Mouse (Mus musculus): ENCODE results near the gene Aipl1.

The Aipl1 gene

DNA sequence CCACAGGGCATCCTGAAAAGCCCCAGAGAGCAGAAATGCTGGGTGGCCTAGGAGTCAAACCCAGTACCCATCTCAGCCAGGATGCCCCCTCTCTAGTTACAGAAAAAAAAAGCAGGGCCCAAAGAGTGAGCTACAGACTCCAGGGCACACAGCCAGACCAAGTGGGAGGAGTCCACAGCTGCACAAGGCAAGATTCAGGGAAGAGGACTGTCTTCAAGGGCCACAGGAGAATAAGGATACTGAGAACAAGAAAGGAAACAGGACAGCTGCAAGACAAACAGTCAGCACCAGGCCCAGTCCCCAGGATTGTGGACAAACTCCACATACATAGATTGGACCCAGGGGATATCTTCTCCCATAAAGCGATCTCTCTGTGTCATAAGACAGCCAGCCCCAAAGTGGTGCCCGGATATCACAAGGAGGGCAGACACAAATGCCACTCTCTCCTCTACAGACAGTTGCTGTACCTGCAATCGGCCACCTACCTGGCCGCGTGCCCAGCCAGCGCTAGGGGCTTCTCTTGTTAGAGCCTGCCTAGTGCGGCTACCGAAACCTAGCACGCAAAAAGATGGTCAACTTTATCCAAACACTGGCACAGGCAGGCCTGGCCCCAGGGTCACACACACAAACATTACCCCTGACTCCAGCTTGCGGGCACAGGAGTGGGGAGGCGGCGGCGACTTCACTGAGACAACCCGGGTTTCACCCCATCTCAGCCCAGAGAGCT is 13.0 kb upstream of the Aipl1 start:
- in situ Hi-C loops (cut with MboI) = no loop called here

DNA sequence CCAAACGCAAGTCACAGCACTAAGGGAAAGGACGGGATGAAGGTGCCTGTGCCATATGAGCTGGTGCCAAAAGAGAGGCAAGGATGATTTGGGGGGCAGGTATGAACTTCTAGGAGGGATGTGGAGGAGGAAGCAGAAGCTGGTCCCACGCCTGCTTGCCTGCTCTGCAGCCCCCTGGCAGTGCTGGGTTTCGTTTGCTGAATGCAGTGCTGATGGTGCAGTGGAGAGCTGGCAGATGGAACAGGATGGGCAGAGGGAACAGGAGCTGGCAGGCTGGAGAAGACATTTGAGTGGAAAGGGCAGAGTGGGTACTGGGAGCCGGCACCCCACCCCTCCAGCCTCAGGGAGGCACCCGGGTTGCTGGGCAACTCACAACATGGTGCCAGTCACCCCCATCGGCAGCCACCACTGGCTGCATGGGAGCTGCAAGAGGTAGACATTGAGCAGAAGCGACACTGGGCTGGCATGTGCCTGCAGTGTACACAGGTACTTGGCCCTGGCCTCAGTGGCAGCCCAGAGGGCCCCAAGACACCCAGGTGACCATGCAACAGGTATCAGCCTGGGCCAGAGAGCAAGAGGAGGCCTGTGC is 12.0 kb upstream of the Aipl1 start:
- in situ Hi-C loops (cut with MboI) = no loop called here

DNA sequence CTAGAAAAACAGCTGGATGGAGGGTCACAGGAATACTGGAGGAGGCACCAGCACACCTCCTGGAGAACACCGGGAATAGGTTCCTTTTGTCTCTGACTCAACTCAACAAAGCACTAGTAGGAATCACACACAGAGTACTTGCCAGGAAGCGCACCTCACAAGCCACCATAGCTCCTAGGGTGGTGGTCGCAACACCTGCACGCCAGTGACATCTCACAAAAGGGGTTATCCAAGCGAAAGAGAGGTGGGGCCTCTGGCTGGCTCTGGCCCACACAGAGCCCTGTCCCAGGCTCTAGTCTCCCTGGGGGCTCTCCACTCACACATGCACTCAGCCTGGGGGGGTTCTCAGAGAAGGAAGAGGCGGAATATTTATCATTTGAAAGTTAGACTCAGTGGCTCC is 11.4 kb upstream of the Aipl1 start:
- in situ Hi-C loops (cut with MboI) = no loop called here

DNA sequence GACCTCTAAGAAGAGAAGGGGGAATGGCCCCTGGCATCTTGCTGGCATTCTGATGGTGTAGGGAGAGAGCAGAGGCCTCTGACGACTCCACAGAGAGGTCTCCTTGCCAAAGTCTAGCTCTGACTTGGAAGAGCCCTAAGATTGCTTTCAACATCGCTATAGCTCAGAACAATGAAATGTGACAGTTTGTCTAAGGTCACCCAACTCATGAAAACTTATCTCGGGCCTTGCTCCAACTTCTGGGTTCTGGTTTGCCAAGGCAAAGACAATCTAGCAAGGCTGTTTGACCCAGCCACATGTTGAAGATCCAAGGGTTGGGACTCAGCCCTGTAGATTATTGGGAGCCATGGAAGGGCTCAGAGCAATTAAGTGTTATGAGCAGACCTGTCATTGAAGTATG is 6.9 kb upstream of the Aipl1 start:
- in situ Hi-C loops (cut with MboI) = no loop called here

DNA sequence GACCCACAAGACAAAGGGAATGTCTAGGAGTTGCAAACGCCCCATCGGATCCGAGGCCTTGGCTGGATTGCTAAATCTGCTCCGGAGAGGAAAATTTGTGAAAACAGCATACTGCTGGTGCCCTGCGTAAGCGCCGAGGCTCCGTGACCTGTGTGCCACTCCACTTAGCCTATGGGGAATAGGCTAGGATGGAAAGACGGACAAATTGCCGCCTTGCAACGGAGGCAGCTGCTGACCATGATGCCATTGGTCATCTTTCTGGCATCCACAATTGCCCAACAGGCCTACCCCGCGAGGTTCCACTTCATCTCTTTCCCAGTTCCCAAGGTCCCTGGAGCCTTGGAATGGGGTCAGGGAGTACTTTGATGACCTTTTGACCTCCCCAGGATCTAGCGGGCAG is 5.3 kb upstream of the Aipl1 start:
- in situ Hi-C loops (cut with MboI) = no loop called here

DNA sequence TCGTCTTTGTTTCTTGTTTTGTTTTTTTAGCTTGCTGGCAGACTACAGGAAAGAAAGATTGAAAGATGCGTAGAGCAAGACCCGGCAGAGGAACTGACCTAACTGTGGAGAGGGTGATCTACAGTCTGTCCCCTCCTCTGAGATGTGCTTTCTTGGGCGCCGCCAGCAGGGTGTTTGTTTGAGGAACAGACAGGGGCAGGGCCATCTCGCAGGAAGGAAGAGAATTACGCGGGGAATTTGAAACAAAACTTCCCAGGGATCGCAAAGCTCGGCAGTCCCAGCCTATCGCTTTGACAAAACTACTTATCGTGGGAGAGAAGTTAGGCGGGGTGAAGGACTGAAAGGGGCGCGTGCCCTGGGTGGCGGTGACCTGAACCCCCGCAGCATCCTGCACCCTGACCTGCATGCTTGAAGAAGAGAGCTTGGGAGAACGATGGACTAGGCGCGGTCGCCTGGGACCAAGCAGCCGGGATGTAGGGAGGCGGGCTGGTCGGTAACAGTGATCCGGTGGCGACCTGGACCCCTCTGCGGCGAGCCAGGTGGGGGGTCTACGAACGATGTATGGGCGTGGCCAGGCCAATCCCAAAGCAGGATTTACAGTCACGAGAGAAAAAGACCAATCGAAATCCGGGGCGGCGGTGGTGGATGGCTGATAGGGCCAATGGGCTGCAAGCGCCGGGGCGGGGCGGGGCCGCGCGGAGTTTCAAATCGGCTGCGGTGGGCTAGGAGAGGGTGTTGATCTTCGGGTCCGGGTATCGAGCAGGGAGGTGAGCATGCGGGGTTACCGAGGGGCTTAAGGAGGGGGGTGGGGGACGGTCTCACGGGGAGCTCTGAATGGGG is 4.7 kb upstream of the Aipl1 start, which contains the start of gene Pimreg:
Gene Pimreg (plus strand): TSS at position 265 of the 840 bp plus-strand sequence.
- in situ Hi-C loops (cut with MboI) = no loop called here

DNA sequence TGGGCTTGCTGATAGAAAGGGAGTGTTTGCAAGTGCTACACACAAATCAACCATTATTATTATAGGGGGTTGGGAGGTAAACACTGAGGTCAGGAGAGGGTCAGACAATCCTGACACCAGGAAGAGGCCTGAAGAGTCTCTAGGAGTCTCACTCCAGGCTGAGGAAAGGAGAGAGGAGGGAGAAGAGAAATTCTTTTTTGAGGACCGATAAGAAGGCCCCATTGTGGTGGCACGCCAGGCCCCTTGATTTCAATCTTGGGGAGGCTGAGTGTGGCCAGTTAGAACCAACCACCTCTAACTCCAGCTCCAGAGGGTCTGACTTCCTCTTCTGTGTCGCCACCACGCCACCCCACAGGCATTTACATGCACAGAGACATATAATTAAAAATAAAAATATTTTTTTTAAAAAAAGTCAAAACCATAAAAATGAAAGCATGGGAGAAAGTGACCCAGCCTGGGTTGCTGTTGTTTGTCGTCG is 4.0 kb upstream of the Aipl1 start:
- in situ Hi-C loops (cut with MboI) = no loop called here

DNA sequence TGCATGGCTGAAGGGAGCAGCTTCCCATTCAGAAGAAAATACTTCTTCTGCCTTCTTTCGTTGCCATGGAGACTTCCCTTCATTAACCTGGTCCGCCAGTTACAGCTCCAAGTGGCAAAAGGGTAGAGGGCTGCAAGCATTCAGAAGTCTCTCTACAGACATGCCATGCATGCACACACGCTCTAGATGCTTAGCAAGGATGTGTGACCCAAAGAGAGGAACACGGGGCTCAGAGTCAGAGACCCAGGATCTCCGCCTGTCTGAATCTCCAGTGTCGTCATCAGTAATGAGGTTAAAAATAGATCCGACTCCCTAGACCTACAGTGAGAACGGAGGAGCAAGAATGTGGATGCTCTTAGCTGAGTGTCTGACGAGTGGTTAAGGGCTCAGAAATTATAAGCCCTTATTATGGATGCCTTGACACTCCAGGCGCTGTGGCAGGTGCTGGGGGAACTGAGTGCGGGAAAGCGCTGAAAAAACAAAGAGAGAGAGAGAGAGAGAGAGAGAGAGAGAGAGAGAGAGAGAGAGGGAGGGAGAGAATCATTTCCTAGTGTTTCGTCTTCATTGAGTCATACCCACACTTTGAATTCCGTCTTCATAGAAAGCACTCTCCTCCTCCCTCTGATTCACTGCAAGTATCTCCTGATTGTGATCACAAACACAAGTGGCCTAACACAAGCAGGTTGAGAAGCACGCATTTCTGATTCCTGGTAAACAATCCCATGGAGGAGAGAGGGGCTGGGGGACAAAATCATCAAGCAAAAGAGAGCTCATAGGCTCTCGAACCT is 2.5 kb upstream of the Aipl1 start:
- in situ Hi-C loops (cut with MboI) = no loop called here

DNA sequence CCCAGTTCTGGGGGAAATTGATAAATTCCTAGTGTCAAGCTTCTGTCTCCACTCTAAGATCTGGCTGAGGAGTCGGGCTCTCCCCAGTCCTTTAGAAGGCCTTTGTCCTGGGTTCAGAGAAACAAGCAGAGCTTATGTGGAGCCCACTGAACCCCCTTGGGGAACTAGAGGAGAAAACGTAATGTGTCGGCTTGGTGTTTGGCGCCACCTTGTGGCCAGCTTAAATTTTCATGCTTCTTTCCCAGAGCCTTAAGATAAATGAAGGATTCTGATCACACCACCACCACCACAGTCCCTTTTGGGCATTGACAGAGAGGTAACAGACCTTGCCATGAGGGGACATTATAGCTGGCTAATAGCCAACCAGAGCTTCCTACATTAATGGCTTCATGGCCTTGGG is 687 bp upstream of the Aipl1 start:
- in situ Hi-C loops (cut with MboI) = no loop called here

DNA sequence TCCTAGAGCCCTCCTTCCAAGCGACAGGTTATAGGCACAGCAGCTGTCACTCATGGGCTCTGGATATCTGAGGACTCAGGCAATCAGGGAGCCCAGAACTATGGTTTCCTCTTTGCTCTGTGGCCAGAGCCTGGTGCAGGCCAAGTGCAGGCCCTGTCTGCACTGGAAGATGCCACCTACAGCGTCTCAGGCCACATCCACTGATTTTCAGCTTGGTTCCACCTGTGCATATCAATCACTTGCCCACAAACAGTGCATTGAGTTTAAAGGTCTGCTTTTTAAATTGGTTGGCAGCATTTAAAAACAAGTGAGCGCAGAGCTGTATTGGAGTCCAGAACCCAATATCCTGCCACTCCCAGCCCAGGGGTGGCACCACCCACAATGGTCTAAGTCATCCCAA is 4.7 kb downstream of the Aipl1 start:
- in situ Hi-C loops (cut with MboI) = no loop called here

DNA sequence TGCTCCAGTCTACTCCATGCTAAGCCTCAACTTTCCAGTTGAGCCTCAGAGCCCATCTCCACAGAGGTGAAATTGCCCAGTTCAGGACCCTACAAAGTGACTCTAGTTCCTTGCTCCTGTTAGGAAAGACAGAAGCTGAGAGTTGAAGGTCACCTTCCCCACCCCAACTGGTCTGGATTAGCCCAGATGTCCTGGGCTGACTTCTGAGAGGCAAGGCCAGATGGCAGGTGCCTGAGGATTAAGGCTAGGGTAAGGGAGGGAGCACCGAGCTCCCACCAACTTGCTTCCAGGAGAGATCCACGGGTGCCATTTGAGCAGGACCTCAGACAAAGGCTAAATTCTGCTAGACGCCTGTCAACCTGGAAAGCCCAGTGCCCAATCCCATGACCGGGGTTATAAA is 5.2 kb downstream of the Aipl1 start:
- in situ Hi-C loops (cut with MboI) = no loop called here

DNA sequence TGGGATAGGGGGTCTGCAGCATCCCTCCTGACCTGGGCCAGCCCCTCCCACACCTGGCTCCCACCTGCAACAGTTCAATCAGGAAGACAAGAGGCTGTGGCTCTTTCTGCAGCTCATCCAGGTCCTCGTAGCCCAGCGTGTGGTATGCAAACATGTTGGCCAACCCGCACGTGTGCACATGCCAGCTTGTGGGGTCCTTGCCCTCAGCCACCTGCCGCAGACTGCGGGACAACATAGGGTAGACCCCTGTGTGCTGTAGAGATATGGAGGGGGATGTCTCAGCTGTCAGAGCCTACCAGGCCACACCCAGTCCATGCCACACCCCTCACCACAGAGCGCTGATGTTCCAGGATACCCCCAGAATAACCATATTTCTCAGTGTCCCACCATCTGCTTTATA is 6.0 kb downstream of the Aipl1 start:
- in situ Hi-C loops (cut with MboI) = no loop called here

DNA sequence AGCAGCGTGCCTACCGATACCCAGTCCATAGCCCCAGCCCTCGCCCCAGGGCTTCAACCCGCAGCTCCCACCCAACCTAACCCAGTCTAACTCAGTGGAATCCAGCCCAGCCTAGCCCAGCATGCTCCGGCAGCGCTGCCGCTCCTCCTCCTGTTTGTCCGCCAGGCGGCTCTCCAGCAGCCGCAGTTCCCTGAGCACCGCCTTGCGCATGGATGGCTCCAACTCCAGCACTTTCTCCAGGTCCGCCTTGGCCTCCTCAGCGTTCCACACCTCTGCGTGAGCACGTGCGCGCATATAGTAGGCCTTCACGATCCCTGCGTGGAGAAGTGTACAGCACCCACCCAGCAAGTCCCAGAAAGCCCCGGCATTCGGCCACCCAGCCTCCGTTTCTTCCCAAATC is 8.2 kb downstream of the Aipl1 start:
- in situ Hi-C loops (cut with MboI) = no loop called here

DNA sequence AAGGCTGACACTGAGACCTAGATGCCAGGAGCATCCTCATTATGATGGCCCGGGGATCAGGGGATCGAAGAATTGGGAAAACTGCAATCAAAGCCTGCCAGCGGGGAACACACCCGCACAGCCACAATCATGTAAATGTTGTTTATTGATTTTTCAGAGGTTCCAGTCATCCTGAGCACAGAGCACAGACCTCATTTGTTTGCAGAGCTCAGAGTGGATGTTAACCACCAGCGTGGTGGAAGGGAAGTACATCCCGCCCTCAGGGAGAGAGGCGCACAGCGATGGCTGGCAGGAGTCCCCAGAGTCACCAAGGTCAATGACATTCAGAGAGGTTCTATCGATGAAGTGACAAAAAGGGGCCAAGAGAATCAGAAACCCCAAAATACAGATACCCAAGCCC is 9.5 kb downstream of the Aipl1 start:
- in situ Hi-C loops (cut with MboI) = no loop called here

DNA sequence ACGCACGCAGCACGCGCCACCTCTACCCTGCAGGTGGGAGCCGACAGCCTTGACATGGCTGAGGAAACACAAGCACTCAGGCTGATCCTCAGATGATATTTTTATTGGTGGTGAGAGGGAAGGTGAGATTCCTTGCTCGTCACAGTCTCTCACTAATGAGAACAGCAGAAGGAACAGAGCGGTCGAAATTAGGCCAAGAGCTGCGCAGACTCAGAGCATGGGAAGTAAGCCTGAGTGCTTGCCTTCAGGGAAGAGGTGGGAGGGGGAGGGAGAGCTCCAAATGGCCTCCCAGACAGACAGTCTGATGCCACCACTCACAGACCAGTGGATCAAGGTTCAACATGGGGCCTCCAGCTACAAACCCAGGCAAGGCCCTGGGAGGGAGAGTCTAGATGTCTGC is 10.8 kb downstream of the Aipl1 start:
- in situ Hi-C loops (cut with MboI) = no loop called here

DNA sequence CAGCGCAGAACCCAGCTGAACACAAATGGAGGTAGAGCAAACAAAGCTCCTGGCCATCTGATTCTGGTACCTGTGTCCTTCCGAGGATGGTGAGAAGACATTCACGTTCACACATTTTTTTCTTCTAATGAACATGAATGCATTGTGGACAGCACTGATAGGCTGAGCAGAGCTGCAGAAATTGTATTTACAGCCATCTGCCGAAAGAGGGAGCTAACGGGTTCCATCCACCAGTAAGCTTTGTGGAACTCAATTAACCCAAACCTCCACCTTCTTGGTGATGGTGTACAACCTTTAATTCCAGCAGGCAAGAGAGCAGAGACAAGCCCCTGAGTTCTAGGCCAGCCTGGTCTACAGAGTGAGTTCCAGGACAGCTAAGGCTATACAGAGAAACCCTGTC is 11.5 kb downstream of the Aipl1 start:
- in situ Hi-C loops (cut with MboI) = no loop called here

DNA sequence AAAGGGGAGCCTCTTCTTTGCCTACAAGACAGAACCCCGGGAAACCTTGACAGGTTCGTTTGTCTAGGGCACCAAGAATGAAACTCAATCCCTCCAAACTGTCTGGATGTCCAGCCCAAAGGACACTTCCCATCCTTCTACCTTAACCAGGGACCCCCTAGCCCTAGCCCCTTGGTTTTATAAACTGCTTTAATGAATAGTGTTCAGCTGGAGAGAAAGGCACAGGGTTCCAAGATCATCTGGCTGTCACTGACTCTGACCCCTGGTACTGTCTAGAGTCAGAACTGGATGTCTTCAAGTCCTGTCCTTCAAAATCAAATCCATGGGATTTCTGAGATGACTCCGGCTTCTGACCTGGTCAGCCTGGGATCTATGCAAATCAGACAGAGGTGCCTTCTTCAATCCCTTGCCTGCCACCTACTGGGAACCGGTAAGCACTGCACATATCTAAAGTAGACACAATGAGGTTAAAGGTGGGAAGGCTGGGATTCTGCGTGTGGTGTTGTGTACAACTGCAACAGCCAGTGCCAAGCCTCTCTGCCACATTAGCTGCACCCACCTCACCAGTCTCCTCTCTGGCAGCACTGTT is 13.0 kb downstream of the Aipl1 start:
- in situ Hi-C loops (cut with MboI) = no loop called here

DNA sequence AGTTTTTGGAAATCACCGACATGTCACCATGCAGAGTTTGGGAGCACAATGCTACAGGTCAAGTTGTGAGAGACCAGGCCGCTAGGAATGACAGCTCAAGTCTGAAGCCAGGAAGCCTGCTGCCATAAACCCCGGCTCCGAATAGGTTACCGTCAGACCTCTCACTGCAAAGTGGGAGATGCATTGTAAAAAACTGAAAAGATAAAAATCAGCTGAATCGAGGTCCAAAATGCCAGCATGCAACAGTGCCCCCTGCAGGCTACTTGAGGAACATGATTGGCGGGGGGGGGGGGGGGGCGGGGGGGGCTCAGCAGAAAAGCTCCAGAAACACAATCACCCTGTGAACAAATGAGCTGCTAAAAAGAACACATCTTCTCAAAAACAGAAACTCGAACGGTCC is 13.7 kb downstream of the Aipl1 start:
- in situ Hi-C loops (cut with MboI) = no loop called here

DNA sequence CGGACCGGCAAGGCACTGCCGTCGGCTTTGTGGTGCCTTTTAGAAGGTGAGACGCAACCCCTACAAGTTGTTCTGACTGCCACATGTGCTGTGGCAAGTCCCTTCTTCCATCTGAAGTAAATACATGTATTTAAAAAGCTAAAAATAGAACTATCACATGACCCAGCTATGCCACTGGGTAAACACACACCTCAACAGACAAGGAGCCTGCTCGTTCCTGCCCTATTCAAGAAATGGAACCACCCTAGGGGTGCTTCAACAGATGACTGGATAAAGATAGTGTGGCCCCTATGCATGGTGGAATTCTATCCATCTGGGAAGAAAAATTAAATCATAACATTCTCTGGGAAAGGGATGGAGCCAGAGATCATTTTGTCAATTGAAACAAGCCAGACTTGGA is 14.5 kb downstream of the Aipl1 start:
- in situ Hi-C loops (cut with MboI) = no loop called here

DNA sequence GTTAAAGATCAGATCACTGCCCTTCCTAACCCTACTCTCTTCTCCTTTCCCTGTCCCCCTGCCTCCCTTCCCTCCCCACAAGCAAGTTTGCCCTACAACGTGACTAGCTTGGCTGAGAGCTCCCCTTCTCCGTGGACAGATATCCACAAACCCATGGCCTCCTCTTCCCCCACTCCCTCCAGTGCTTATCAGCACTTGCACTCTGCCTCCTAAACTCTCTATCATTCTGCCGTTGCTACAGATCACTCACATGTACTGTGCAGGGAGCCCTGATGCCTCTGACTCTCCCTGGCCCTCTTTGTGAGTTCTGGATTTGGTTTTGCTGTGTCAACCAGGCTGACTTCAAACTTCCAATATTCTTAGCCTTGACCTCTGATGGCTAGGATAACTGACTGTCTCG is 16.3 kb downstream of the Aipl1 start:
- in situ Hi-C loops (cut with MboI) = no loop called here

DNA sequence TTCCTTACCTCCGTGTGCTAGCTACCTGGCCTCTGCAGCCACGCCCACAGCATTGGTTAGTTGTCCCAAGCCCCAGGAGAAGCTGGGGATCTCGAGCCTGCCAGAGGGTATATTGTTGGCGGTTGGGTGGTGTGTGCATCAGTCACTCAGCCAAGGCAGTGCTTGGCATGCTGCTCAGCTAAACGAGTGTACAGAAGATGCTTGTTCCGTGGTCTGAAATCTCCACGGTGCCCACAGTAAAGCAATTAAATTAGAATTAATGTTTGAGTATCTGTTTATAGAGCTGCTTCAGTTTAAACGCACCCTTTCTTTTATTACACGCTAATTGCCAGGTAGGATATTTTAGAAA is 20.1 kb downstream of the Aipl1 start:
- in situ Hi-C loops (cut with MboI) = no loop called here
